Mouse (Mus musculus) forebrain, embryonic 11.5 days (tissue): ENCODE measurements around the gene Tgif2. TPM values are rescaled to one million over a fixed set of nuclear protein-coding genes. Genes with fewer than 3 reads are reported as not detected.
"Not testable (repeated sequence)": the region's sequence is repeated elsewhere in the genome, so short reads cannot be mapped to it uniquely, and the experiment has no call there.

Experiments used
- ATAC-seq: fragments of 200-750 bp; cut with Nextera tagmentation; replicated peaks from 2 replicates; pipeline ENCODE4 v1.8.0; 2017; ENCODE audit warnings: moderate TSS enrichment; ENCODE audit not compliant: low FRiP score
- DNase-seq: peaks from one replicate; pipeline ENCODE4 v3.0.0-alpha.2; 2017; ENCODE audit warnings: low spot score
- H3K27ac ChIP-seq: fragments of 300-500 bp; sonication (generic); 2 replicates; pipeline ENCODE4 v1.5.1; 2014; ENCODE audit warnings: low read depth, low read length
- H3K27me3 ChIP-seq: fragments of 300-500 bp; sonication (generic); 2 replicates; pipeline ENCODE4 v1.6.1; 2014; ENCODE audit warnings: mild to moderate bottlenecking, low read length, mixed read lengths; ENCODE audit not compliant: control insufficient read depth, insufficient read depth
- H3K36me3 ChIP-seq: fragments of 300-500 bp; sonication (generic); 2 replicates; pipeline ENCODE4 v1.6.1; 2014; ENCODE audit warnings: mild to moderate bottlenecking, low read length, moderate library complexity, mixed read lengths; ENCODE audit not compliant: control insufficient read depth, insufficient read depth
- H3K4me1 ChIP-seq: fragments of 300-500 bp; sonication (generic); replicated peaks from 2 replicates; pipeline ENCODE4 v1.6.1; 2014; ENCODE audit warnings: low read length, mixed read lengths; ENCODE audit not compliant: control insufficient read depth, insufficient read depth
- H3K4me2 ChIP-seq: fragments of 300-500 bp; sonication (generic); 2 replicates; pipeline ENCODE4 v1.6.1; 2014; ENCODE audit warnings: low read depth, mild to moderate bottlenecking, low read length, moderate library complexity, mixed read lengths; ENCODE audit not compliant: severe bottlenecking
- H3K4me3 ChIP-seq: fragments of 300-500 bp; sonication (generic); 2 replicates; pipeline ENCODE4 v1.5.1; 2014; ENCODE audit warnings: low read depth, low read length
- H3K9ac ChIP-seq: fragments of 300-500 bp; sonication (generic); 2 replicates; pipeline ENCODE4 v1.6.1; 2014; ENCODE audit warnings: low read length
- H3K9me3 ChIP-seq: fragments of 300-500 bp; sonication (generic); 2 replicates; pipeline ENCODE4 v1.6.1; 2016; ENCODE audit warnings: low read length, mixed read lengths; ENCODE audit not compliant: control insufficient read depth
- WGBS: fragments of 180-500 bp; shearing (Covaris S2); extraction: QIAGEN DNeasy Blood & Tissue Kit; methylation state at CpG from one replicate; pipeline ENCODE4 v1.1.7; 2014; 5-methylcytosine and 5-hydroxymethylcytosine counted together
- polyA plus RNA-seq: library from polyadenylated mRNA; unstranded; fragments of >200 nt; fragmentation: Nextera tagmentation; extraction: Ambion mirVana; gene quantifications from 2 replicates; pipeline ENCODE4 v1.2.1, GENCODE M21; 2014

Gene Tgif2
- polyA plus RNA-seq, 1 experiment from 2014 or later: 109 TPM

DNA sequence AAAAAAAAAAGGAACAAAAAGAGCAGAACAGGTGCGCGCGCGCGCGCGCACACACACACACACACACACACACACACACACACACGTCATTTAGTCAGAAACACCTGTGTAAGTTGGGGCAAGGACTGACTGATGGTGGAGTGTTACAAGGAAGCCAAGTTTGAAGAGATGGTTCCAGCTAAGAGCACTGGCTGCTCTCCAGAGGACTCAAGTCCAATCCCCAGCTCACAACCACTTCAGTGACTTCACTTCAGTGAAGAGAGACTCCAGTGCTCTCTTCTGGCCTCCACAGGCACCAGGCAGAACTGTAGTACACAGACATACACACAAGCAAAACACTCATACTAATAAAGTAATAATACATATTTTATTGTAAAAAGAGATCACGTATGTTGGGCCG, 29.1 kb upstream of the Tgif2 start:
- H3K27ac ChIP-seq: no peak overlapping the region
- WGBS: 96% methylated on average over 10 of the region's 10 CpGs
- no peak overlapping the region for H3K4me3 ChIP-seq
- no peaks in the 10 kb centered on the region for H3K9me3 ChIP-seq
- ATAC-seq (no peak), DNase-seq (no peak)
- H3K9ac ChIP-seq: no peak overlapping the region
- H3K27me3 ChIP-seq: no peaks in the 10 kb centered on the region
- H3K36me3 ChIP-seq: no peaks in the 10 kb centered on the region
- H3K4me2 ChIP-seq: no peak overlapping the region
- no peaks in the 10 kb centered on the region for H3K4me1 ChIP-seq

DNA sequence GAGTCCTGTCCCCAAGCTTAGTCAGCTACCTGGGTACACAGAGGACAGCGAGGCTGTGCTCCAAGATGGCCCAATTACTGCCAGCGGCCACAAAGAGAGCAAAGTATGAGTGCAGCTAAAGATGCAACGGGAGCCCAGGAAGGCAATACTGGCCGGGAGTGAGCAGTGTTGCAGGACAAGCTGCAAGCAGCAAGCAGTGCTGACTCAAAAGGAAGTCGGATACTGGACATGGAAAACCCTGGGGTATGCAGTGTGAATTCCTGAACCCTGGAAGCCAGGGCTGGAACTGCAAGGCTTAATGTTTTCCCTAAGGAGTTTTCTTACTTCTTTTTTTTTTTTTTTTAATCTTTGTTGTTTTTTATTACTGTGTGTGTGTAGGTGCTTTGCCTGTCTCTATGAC, 28.3 kb upstream of the Tgif2 start:
- no peaks in the 10 kb centered on the region for H3K9me3 ChIP-seq
- ATAC-seq (no peak), DNase-seq (no peak)
- H3K4me1 ChIP-seq: no peaks in the 10 kb centered on the region
- no peak overlapping the region for H3K4me2 ChIP-seq
- H3K9ac ChIP-seq: no peak overlapping the region
- no peak overlapping the region for H3K4me3 ChIP-seq
- no peaks in the 10 kb centered on the region for H3K27me3 ChIP-seq
- 75% methylated on average over 5 of the region's 5 CpGs for WGBS
- no peaks in the 10 kb centered on the region for H3K36me3 ChIP-seq
- H3K27ac ChIP-seq: no peak overlapping the region

DNA sequence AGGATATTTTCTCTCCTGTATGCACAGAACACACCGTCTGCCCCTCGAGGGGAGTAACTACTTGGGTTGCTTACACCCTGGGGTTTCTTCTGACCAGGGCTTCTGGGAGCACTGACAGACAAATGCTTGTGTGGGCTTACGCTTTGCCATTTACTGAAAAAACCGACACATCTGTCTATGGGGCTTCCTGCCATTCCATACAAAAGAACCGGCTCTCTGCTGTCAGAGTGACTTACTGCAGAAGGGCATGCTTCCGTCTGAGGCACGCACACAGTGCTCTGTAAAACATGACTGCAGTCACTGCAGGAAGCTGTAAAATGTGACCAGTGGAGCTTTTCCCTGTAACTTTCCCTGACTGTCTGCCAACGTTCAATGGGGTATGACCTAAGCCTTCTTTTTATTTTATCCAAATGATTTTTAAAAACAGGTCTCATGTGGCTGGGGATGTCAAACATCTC, 25.4 kb upstream of the Tgif2 start:
- Histone ChIP-seq H3K4me2 (no peak overlapping the region), H3K36me3 (no peaks in the 10 kb centered on the region), H3K9me3 (no peaks in the 10 kb centered on the region), H3K27ac (0 out of 2 replicates have a peak overlapping the region, but pooled peaks have one; percentile 4), H3K27me3 (no peaks in the 10 kb centered on the region), H3K4me3 (no peak overlapping the region), H3K4me1 (no peaks in the 10 kb centered on the region), H3K9ac (no peak overlapping the region)
- ATAC-seq (no peak), DNase-seq (no peak)
- 36% methylated on average over 8 of the region's 8 CpGs for WGBS

DNA sequence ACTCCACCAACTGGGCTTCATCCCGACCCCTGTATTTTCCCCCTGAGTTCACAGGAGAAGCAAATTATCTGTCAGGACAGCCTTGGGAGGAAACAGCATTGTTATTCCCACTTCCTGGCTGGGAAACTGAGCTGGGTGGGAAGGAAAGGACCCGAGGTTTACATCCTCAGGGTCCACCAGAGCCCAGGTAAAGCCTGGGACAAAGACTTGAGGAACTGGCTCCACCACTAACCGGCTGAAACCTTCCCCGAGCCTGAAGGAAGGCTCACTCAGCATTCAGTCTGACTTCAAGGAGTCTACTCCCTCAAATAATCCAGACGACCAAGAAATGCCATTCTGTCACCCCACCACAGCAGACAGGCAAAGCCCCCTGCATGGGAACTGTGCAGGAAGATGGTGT, 24.9 kb upstream of the Tgif2 start:
- Histone ChIP-seq H3K9ac (no peak overlapping the region), H3K4me2 (no peak overlapping the region), H3K9me3 (no peaks in the 10 kb centered on the region), H3K27me3 (no peaks in the 10 kb centered on the region), H3K27ac (0 out of 2 replicates have a peak overlapping the region, but pooled peaks have one; percentile 4), H3K4me3 (no peak overlapping the region), H3K4me1 (no peaks in the 10 kb centered on the region), H3K36me3 (no peaks in the 10 kb centered on the region)
- WGBS: 40% methylated on average over 5 of the region's 5 CpGs
- ATAC-seq (no peak), DNase-seq (no peak)

DNA sequence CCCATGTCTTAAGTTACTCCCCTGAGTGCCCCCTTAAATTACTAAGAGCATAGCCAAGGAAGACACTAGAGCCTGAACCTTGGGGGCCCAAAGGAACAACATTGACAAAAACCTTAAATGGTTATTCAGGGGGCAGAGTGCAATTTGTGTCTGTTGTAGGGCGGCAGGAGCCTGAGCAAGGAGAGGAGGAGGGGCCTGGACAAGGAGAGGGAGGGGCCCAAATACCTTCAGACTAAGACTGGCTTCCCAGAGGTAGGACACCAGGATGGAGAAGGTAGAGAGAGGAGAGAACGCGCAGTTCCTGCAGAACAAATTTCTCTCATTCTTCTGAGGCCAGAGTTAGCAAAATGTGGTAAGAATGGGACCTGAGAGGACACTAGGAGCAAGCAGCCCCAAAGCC, 24.4 kb upstream of the Tgif2 start:
- no peak for DNase-seq
- H3K9ac ChIP-seq: no peak overlapping the region
- WGBS: 66% methylated on average over 3 of the region's 3 CpGs

DNA sequence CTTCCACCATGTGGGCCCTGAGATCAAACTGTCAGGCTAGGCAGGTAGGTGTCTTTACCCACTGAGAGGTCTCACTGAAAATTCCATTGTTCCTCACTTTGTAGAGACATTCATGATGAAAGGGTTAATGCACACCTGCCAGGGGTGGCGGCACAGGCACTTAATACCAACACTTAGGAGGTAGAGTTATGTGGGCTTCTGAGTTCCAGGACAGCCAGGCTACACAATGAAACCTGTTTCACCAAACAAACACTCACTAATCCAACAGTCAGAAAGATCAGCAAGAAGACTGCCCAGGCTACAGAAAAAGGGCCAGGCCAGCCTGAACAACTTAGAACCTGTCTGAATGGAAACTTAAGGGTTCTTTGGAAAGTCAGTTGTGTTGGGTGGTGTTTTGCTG, 23.7 kb upstream of the Tgif2 start:
- H3K27me3 ChIP-seq: no peaks in the 10 kb centered on the region
- no peak overlapping the region for H3K27ac ChIP-seq
- H3K36me3 ChIP-seq: no peaks in the 10 kb centered on the region
- no peak overlapping the region for H3K9ac ChIP-seq
- 43% methylated on average over 1 of the region's 1 CpGs for WGBS
- ATAC-seq: no peak
- DNase-seq: no peak
- H3K9me3 ChIP-seq: no peaks in the 10 kb centered on the region
- no peak overlapping the region for H3K4me2 ChIP-seq
- H3K4me3 ChIP-seq: no peak overlapping the region
- H3K4me1 ChIP-seq: no peaks in the 10 kb centered on the region

More for the DNA sequence above, 24.4 kb upstream of the Tgif2 start:
- H3K36me3 ChIP-seq: no peaks in the 10 kb centered on the region
- no peaks in the 10 kb centered on the region for H3K9me3 ChIP-seq
- no peaks in the 10 kb centered on the region for H3K4me1 ChIP-seq
- H3K27ac ChIP-seq: no peak overlapping the region
- H3K27me3 ChIP-seq: no peaks in the 10 kb centered on the region
- no peak overlapping the region for H3K4me3 ChIP-seq
- no peak overlapping the region for H3K4me2 ChIP-seq
- no peak for ATAC-seq

DNA sequence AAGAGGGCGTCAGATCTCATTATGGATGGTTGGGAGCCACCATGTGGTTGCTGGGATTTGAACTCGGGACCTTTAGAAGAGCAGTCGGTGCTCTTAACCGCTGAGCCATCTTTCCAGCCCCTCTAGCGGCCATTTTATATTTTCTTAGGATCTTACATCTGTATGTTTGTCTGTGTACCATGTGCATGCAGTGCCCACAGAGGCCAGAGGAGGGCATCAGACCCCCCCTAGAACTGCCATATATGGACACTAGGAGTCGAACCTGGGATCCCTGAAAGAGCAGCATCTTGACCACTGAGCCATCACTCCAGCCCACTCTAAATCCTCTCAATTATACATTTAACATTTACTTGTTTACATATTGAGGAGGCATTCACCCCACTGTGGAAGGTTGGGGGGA, 14.7 kb upstream of the Tgif2 start:
- not testable (repeated sequence) for H3K4me3 ChIP-seq, H3K27ac ChIP-seq, DNase-seq, H3K9ac ChIP-seq, ATAC-seq, H3K27me3 ChIP-seq, H3K9me3 ChIP-seq, H3K4me2 ChIP-seq, H3K36me3 ChIP-seq, H3K4me1 ChIP-seq
- WGBS: 91% methylated on average over 5 of the region's 6 CpGs

DNA sequence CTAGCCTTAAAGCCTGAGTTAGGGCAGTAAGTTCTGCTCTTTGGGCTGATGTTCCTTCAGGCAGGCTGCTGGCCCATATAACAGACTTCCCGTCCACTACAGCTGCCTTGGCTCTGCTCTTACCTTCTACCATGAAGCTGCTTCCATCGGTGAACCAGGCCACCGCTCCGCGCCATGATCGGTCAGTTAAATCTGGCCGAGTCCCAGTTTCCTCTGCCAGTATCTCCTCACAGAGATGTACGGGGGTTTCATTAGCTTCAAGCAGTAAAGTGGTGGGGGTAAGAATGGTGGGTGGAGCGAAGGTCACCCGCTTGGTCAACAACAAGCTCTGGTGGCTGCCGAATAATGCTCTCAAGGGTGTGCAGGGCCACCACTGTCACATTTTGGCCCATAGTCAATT, 5.5 kb upstream of the Tgif2 start:
- WGBS: 94% methylated on average over 11 of the region's 11 CpGs

DNA sequence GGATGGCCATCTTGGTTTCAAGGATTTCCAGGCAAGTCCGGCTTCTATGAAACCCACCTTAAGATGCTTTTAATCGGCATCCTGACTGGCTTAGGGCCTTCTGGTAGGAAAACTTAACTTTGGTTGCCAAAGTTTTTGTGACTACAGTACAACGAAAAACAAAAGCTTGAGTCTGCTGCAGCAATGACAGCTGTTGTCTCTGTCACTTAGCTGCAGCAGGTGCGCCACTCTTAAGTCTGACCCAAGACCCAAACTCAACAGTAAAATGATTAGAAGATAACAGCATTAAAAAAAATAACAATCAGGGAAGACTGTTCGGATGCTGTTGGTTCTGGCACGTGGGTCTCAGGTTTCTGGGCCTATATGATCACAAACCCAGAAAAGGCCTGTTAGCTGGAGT, 968 bp upstream of the Tgif2 start:
- H3K27ac ChIP-seq: no peak overlapping the region
- no peak for ATAC-seq
- H3K4me2 ChIP-seq: peak overlapping the region; percentile 89

More for the DNA sequence above, 5.5 kb upstream of the Tgif2 start:
- H3K27me3 ChIP-seq: no peaks in the 10 kb centered on the region
- no peak for ATAC-seq
- no peaks in the 10 kb centered on the region; the same call in 1 of the 2 replicates for H3K4me1 ChIP-seq
- H3K9ac ChIP-seq: no peak overlapping the region
- no peak overlapping the region for H3K27ac ChIP-seq
- no peak overlapping the region for H3K4me3 ChIP-seq
- no peak overlapping the region for H3K4me2 ChIP-seq
- H3K9me3 ChIP-seq: no peaks in the 10 kb centered on the region; the same call in 1 of the 2 replicates
- peaks cover 15% of the 10 kb centered on the region; the same call in 1 of the 2 replicates for H3K36me3 ChIP-seq
- no peak for DNase-seq

More for the DNA sequence above, 968 bp upstream of the Tgif2 start:
- DNase-seq: no peak
- 65% methylated on average over 6 of the region's 6 CpGs for WGBS
- Histone ChIP-seq H3K9ac (peak overlapping the region; percentile 96), H3K4me1 (peaks cover 7% of the 10 kb centered on the region; the same call in 1 of the 2 replicates), H3K9me3 (no peaks in the 10 kb centered on the region), H3K27me3 (no peaks in the 10 kb centered on the region), H3K4me3 (peak overlapping the region; percentile 89), H3K36me3 (no peaks in the 10 kb centered on the region; the same call in 1 of the 2 replicates)
